Mouse (Mus musculus) gastrocnemius, postnatal 36 days (tissue): ENCODE data around the gene Inip. TPM values are rescaled to one million over a fixed set of nuclear protein-coding genes. Genes with fewer than 3 reads are reported as not detected.

Source experiments
- DNase-seq, 2 experiments: peaks; one replicate each; pipeline ENCODE4 v3.0.0; 2022
- intact Hi-C: fragments of 180-260 bp; cut with DNase I; formaldehyde crosslinking; loops from one replicate; pipeline ENCODE4 v1.15.1; 2025
- total RNA-seq, 2 experiments: library from RNA; stranded (reverse); gene quantifications; 2 replicates each; pipeline ENCODE4 v1.2.3; 2021

The Inip gene
- total RNA-seq, 2 experiments from 2014 or later, result 1.9 to 3.9 TPM

GRCm38 (mm10) chr4:59782853-59783684, 18.3 kb downstream of the Inip start:
- DNase-seq, result peak in 1 of 2 experiments; percentile 20
- intact Hi-C loops, result loop anchor here (5.0 kb wide), 1 partner anchor 156 kb away; the partner anchor contains the start of gene E130308A19Rik

- no peak for DNase-seq
- intact Hi-C loops, result loop anchor here (5.0 kb wide), 1 partner anchor 153 kb away; the partner anchor contains the start of gene E130308A19Rik
Observed at GRCm38 (mm10) chr4:59780568-59780967, 20.8 kb downstream of the Inip start.

DNA sequence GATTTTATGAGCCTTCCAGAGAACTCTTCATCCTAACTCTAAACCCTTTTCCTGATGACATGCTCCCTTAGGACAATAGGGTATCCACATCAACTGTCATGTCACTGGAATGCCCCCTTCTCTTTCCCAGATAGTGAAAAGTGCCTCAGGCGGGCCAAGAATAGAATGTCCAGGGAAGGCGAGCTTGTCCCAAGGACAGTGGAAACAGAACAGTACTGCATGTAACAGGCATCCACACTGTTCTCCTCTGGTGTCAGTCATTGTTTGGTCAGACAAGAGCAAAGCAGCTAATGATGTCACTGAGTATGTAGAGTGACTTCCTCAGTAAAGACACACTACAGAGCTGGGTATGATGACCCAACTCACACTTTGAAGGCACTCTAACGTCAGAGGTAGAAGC, 23.6 kb downstream of the Inip start:
- no peak for DNase-seq
- intact Hi-C loops, result no loop called here

- intact Hi-C loops, result no loop called here
- DNase-seq, result no peak
Observed at GRCm38 (mm10) chr4:59772171-59772879, 29.1 kb downstream of the Inip start.

GRCm38 (mm10) chr4:59767717-59768116, 33.7 kb downstream of the Inip start:
- intact Hi-C loops, result loop anchor here (10.0 kb wide), 1 partner anchor 403 kb away; no protein-coding TSS in a partner anchor
- no peak for DNase-seq

DNA sequence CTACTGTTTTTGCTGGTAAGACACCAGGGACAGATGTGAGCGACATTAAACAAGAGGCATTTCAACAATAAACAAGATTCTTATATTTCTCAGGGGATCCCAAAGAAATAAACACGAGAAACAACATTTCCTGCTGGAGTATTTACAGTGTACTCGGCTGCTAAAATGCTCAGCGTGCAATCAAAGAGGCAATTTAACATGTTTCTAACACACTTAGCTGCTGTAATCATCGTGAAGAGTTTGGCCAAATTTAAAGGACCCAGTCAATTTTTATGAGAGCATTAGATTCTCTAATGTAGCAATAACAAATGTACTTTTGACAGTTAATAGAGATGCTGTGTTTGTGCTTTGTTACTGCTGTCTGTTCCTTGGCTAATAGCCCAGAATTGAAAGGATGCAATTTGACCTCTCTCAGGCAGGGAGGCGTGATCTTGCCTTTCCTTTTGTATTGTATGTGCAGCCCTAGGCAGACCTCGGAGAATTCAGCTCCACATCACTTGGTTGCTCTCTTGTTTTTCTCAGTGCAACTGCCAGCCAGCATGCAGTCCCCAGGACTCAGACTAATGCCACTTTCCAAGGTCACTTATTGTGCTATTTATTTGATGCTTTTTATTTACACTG, 35.9 kb downstream of the Inip start:
- no peak for DNase-seq
- intact Hi-C loops, result loop anchor here (10.0 kb wide), 1 partner anchor 401 kb away; no protein-coding TSS in a partner anchor

DNA sequence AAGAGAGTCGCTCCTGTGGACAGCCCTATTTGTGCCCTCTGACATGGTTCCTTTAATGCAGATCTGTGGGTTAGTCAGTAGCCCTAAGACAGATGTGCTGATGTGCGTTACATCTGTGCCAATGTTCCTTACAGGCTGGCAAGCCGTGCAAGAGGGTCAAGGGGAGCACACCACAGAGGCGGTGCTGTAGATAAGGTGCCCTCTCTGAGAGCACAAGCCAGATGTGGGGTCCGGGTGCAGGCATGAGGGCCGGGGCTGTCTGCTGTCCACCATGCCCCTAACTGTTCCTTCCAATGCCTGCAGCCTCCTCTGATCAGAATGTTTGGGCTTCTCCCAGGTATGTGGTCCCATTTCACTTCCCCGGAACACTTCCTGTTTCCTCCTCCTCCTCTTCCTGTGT, 36.4 kb downstream of the Inip start:
- DNase-seq, result no peak
- intact Hi-C loops, result loop anchor here (10.0 kb wide), 1 partner anchor 400 kb away; no protein-coding TSS in a partner anchor

- DNase-seq, result no peak
- intact Hi-C loops, result loop anchor here (10.0 kb wide), 1 partner anchor 397 kb away; no protein-coding TSS in a partner anchor
Observed at GRCm38 (mm10) chr4:59761365-59761729, 40.0 kb downstream of the Inip start.

GRCm38 (mm10) chr4:59760636-59761364, 40.6 kb downstream of the Inip start:
- intact Hi-C loops, result loop anchor here (10.0 kb wide), 1 partner anchor 396 kb away; no protein-coding TSS in a partner anchor
- DNase-seq, result peak in 1 of 2 experiments; percentile 48

DNA sequence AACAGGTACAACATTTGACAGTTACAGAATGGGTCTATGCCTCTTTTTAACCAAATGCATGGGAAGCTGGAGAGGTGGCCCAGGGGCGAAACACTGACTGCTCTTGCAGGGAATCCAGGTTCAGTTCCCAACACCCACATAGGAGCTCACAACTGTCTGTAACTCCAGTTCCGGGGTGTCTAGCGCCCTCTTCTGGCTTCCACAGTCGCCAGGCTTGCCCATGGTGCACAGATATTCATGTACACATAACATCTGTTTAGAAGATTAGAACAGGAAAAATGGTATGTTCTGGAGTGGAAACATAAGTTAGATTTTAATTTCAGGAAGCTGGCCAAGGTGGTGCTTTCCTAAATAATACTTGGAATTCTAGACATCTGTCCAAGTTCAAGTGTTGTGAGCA, 41.4 kb downstream of the Inip start:
- intact Hi-C loops, result loop anchor here (10.0 kb wide), 1 partner anchor 395 kb away; no protein-coding TSS in a partner anchor

DNA sequence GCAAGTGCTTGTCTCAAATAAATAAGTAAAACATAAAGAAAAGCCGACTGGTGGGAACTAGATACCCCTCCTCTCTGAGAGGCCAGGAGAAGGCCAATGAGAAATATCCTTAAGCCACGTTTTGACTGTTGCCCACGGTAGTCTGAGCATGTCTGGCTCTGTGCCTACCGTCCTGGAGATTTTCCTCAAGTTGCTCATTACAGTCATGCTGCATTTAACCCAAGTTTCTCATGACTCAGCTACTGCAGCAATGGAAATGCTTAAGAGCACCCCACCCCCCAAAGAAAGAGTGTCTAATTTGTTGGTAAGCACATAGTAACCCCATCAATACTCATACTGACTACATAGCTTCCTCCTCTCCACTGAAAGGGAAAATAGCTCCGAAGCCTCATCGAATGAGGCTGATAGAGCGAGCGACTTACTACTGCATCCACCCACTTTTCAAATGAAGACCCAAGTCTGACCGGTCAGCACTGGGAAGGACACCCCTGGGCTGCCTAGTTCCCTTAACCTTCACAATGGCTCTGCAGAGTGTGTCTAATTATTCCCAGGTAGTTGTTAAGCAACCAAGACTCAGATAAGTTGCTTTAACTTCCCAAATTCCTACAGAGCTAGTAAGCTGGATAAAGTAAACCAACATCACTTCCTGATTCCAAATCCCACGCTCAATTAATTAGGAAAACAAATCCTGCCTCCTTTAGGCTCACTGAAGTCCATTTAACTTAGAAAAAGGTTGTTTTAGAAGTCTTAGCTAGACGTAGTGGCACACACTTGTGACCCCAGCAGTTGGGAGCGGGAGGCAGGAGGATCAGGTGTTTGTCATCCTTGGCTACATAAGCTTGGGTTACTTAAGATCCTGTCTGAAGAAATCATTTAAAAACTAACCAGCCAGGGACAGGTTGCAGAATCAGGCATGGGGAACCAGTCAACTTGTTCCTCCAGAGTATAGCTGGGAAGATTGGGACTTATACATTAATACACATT, 43.6 kb downstream of the Inip start:
- intact Hi-C loops, result no loop called here
- no peak for DNase-seq

More for the DNA sequence above, 41.4 kb downstream of the Inip start:
- DNase-seq, result no peak

DNA sequence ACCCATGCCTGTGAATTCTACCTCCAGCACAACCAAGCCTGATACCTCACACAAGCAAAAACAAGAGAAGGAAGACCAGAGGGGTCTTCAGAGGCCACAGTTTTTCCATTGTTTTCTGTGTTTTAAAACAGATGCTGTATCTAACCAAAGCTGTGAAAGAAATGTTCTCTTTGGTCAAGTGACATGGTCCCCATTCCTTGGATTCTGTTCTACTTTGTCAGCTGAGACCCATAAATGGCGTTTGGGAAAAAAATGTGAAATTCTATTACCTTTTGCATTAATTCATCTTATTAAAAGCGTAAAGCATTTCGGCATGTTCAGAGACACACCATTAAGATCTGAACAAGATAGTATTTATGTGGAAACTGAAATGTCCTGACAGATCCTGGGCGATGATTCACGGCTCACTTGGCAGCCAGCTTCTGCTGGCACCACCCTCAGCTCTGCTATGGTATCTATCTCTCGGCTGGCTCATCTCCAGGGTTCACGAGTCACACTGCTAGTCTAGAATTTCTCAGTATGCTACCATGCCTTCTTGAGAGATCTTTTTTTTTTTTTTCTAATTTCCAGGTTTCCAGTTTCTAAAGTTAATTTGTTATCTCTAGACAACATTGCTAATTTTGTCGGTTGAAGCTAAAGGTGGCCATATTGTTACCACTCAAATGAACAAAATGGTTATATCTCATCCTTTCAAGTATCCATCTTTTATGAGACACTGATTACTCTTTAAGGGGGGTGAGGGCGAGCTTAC, 44.9 kb downstream of the Inip start:
- DNase-seq, result peak; percentile 40 to 57
- intact Hi-C loops, result no loop called here

- DNase-seq, result no peak
- intact Hi-C loops, result no loop called here
Observed at GRCm38 (mm10) chr4:59753491-59754140, 47.8 kb downstream of the Inip start.

DNA sequence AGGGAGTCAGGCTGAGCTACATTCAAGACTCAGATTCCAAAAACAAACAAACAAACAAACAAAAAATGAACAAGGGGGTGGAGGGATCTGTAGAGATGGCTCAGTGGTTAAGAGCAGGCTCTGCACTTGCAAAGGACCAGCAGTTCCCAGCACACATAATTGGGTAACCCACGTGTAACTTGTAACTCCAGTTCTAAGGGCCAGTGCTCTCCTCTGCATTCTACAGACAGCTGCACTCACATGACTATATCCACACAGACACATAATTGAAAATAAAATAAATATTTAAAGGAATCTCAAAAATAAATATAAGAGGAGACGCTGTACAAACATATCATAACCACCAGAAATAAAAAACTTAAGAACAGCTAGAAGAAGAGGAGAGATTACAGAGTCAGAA, 61.5 kb downstream of the Inip start:
- intact Hi-C loops, result no loop called here
- no peak for DNase-seq

DNA sequence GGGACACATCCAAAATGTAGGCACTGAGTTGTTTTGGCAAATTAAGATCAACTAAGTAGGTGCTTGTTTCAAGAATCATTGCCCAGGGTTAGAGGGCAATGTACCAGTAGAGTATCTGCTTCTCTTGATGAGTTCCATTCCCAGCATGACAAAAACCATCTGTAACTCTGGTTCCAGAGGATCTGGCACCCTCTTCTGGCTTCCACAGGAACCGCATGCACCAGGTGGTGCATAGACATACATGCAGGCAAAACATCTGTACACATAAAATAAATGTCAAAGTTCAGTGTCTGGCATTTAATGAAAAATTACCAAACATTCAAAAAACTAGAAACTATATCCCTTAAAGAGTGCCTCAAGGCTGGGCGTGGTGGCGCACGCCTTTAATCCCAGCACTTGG, 62.1 kb downstream of the Inip start:
- no peak for DNase-seq
- intact Hi-C loops, result no loop called here

- no peak for DNase-seq
- intact Hi-C loops, result no loop called here
Observed at GRCm38 (mm10) chr4:59731544-59731943, 69.8 kb downstream of the Inip start.

- intact Hi-C loops, result no loop called here
- DNase-seq, result no peak
Observed at GRCm38 (mm10) chr4:59728839-59729238, 72.5 kb downstream of the Inip start.

DNA sequence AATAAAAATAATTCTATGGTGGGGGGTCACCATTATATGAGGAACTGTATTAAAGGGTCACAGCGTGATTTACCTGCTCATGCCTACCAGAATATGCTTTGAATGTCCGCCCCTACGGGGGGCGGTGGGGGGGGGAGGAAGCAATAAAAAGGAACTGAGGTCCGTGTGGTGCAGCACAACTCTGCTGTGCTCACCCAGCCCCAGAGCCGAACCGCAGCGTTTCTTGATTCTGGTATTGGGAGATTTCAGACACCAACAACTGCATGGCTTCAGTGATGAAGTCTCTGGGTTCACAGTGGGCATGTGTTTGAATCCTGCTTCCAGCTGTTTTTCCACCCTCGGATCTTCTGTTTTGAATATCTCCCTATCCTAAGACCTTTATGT, 73.5 kb downstream of the Inip start:
- intact Hi-C loops, result no loop called here
- no peak for DNase-seq
